20 mouse cellular contexts compared by ENCODE assay signal in the genomic region with DNA sequence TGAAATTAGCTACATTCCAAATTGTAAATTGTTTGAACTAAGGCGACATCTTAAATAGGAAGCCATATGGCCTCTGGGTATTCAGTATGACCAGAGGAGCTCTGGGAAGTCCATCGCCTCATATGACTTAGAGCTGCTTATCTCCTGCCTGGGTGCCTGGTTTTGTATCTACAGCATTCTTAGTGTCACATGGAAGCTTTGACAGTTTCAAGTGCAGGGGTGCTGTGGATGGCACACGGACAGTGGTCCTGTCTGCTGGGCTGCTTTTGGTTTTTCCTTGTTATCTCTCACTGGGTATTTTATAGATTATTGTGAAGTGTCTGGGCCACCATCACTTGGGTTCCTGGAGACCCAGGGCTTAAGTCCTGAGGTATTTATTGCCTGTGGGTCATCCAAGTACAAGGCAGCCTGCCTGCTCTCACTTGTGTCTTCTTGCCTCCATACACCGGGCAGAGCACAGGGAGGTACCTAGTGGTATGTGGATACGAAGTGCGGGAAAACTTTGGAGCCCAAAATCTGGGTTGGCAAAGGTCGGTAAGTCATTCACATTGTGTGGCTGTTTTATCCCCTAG. TPM values are rescaled to one million over a fixed set of nuclear protein-coding genes. Genes with fewer than 3 reads are reported as not detected.
"Had no signal": no experiment of that assay in that cellular context is flagged by ENCODE, and none has a peak within 500 bp of the region (broad histone marks: within the 10 kb centered on the region; RNA-seq: fewer than 3 reads in every experiment).

No protein-coding gene starts in this region.

- H3K9ac ChIP-seq: kidney, embryonic 15.5 days; liver, embryonic 13.5 days had no signal

- H3K4me2 ChIP-seq: kidney, embryonic 15.5 days; liver, embryonic 13.5 days; midbrain, embryonic 11.5 days had no signal

- H3K27ac ChIP-seq: kidney, embryonic 15.5 days; left cerebral cortex, adult 2 months; liver, embryonic 13.5 days; stomach, postnatal 0 days had no signal

- DNase-seq: kidney, postnatal 10 days; kidney, postnatal 36 days; layer of hippocampus, postnatal 36 days; liver, embryonic 13.5 days; lung, adult 2 months; lung, postnatal 14 days; lung, postnatal 4 days; midbrain, embryonic 14.5 days; right cerebral cortex, adult 18-20 months; right cerebral cortex, postnatal 14 days; right cerebral cortex, postnatal 4 days; thymus, adult 2 months; thymus, postnatal 14 days; thymus, postnatal 4 days had no signal

- H3K27me3 ChIP-seq: kidney, embryonic 15.5 days; liver, embryonic 13.5 days had no signal

- H3K9me3 ChIP-seq: kidney, embryonic 15.5 days; liver, embryonic 13.5 days had no signal

- H3K4me1 ChIP-seq: kidney, embryonic 15.5 days; liver, embryonic 13.5 days had no signal

- H3K4me3 ChIP-seq: kidney, embryonic 15.5 days; left cerebral cortex, adult 2 months; liver, embryonic 13.5 days had no signal

- H3K36me3 ChIP-seq: liver, embryonic 13.5 days had no signal

RNA-seq across cellular contexts. Expression of gene Pxdn, which starts 44.4 kb away (rescaled TPM):
- total RNA-seq: megakaryocyte progenitor cell, adult 5-6 weeks; megakaryocyte-erythroid progenitor cell, adult 5-6 weeks had no signal
